Mouse (Mus musculus) megakaryocyte, embryonic 14.5 days (primary cell): ENCODE results near the gene Nudt14. TPM values are rescaled to one million over a fixed set of nuclear protein-coding genes. Genes with fewer than 3 reads are reported as not detected.
A peak's percentile ranks its signal among the peaks of the same experiment; 100 is the strongest.

Experiments used
- H3K27me3 ChIP-seq: replicated peaks from 2 replicates; pipeline ENCODE3; 2012; ENCODE audit warnings: inconsistent platforms
- H3K36me3 ChIP-seq: replicated peaks from 2 replicates; pipeline ENCODE3; 2012; ENCODE audit warnings: low read length, inconsistent platforms, mixed read lengths
- H3K4me1 ChIP-seq: 2 replicates; pipeline ENCODE4 v1.6.1; 2012; ENCODE audit warnings: inconsistent platforms
- H3K4me3 ChIP-seq: replicated peaks from 2 replicates; pipeline ENCODE3; 2012; ENCODE audit warnings: moderate library complexity, mild to moderate bottlenecking, inconsistent platforms
- H3K9me3 ChIP-seq: 2 replicates; pipeline ENCODE4 v1.6.1; 2012; ENCODE audit warnings: inconsistent platforms
- FLI1 ChIP-seq: IDR thresholded peaks from 2 replicates; pipeline ENCODE4 v1.6.1; 2012; ENCODE audit warnings: low read length, inconsistent platforms, mixed read lengths
- GATA1 ChIP-seq: IDR thresholded peaks from 3 replicates; pipeline ENCODE4 v1.6.1; 2012; ENCODE audit warnings: mixed read lengths, low read length, inconsistent platforms, borderline replicate concordance
- polyA plus RNA-seq: library from polyadenylated mRNA; stranded (reverse); fragments of >175 nt; gene quantifications from 2 replicates; pipeline ENCODE4 v1.2.3, GENCODE M21; 2012; ENCODE audit warnings: low replicate concordance; ENCODE audit not compliant: insufficient read depth

Gene Nudt14
- polyA plus RNA-seq, 1 experiment, result 42.5 TPM

DNA sequence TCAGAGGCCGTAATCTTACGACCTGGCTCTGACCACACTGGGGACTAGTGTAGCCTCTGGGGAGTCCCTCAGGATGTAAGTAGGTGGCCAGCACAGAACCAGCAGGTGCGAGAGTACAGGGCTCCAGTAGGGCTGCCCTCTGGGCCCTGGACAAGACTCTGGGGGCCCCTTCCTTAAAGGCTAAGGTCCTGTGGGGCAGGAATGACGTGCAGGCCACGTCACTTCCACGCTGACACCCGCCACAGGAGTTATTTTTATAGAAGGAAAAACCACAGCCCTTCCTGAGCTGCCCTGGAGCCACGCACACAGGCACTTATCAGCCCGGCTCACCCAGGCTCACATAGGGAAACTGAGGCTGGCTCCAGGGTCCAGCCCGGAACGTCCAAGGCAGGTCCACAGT, 24.4 kb downstream of the Nudt14 start:
- Histone ChIP-seq H3K27me3 (peaks cover 23% of the 10 kb centered on the region), H3K4me3 (peak overlapping the region; percentile 83), H3K4me1 (peaks cover 93% of the 10 kb centered on the region), H3K9me3 (no peaks in the 10 kb centered on the region), H3K36me3 (peaks cover 68% of the 10 kb centered on the region)
- no peak for TF ChIP-seq FLI1

DNA sequence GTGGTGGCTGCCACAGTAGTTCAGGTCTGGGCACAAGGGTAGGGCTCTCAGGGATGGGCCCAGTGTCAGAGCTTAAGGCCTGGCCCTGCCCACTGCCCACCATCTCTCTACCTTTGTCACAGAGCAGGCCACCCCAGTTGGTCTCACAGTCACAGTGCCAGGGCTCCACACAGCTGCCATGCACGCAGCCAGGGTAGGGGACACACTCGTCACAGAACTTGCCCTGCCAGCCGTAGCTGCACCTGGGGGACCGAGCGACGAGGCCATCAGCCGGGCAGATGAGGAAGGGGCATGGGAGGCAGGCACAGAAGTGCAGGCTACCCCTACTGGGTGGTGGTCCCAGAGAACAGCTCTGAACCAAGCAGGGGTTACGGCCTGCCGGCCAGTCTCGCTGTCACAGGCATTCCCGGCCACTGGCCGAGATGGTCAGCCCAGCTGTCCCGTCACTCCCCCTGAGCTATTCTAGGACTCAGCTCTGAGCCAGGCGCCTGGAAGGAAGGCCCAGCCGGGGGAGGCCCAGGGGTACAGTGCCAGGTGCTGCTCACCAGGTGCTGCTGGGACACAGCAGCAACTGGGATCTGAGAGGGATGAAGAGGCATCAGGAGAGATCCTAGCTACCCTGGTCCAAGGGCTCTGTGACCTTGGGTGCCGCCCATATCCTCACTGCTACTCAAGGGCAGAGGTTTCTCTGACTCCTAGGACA, 25.1 kb downstream of the Nudt14 start:
- Histone ChIP-seq H3K4me1 (peaks cover 91% of the 10 kb centered on the region), H3K36me3 (peaks cover 72% of the 10 kb centered on the region), H3K4me3 (peak overlapping the region; percentile 83), H3K9me3 (no peaks in the 10 kb centered on the region), H3K27me3 (peaks cover 25% of the 10 kb centered on the region)
- TF ChIP-seq FLI1 (no peak), GATA1 (no peak)

DNA sequence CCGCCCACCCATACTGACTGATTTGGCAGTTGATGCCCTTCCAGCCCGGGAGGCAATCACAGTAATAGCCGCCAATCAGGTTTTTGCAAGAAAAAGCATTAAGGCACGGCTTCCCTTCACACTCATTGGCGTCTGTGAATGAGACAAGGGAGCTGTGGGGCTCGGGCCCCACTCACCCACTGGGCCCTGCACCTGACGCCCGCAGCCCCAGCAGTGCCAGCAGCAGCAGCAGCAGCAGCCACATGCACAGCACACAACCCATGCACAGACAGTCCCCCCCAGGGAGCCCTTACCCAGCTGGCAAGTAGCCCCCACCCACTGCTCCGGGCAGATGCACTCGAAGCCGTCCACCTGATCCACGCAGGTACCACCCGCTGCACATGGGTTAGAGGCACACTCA, 26.3 kb downstream of the Nudt14 start:
- Histone ChIP-seq H3K9me3 (no peaks in the 10 kb centered on the region), H3K27me3 (peaks cover 26% of the 10 kb centered on the region), H3K4me3 (no peak overlapping the region), H3K4me1 (peaks cover 93% of the 10 kb centered on the region), H3K36me3 (peaks cover 74% of the 10 kb centered on the region)
- TF ChIP-seq GATA1, result no peak
- TF ChIP-seq FLI1, result no peak

DNA sequence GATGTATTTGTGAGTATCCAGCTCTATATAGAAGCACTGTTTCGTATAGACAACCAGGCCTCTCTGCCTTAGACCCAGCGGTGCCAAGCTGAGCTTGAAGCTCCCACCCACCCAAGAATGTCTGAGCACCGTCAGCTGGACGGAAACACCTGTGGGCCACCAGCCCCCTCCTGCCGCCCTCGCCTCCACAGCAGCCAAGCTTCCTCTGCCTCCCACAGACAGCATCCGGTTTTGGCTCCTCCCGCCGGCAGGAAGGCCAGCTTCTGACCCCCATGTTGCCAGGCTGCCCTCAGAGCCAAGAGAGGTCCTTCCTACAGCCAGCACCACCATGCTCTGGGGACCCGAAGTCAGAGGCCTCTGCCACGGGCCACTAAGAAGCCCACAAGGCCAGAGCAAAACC, 27.4 kb downstream of the Nudt14 start:
- Histone ChIP-seq H3K9me3 (no peaks in the 10 kb centered on the region), H3K4me1 (peaks cover 93% of the 10 kb centered on the region)
- TF ChIP-seq GATA1 (no peak), FLI1 (no peak)

DNA sequence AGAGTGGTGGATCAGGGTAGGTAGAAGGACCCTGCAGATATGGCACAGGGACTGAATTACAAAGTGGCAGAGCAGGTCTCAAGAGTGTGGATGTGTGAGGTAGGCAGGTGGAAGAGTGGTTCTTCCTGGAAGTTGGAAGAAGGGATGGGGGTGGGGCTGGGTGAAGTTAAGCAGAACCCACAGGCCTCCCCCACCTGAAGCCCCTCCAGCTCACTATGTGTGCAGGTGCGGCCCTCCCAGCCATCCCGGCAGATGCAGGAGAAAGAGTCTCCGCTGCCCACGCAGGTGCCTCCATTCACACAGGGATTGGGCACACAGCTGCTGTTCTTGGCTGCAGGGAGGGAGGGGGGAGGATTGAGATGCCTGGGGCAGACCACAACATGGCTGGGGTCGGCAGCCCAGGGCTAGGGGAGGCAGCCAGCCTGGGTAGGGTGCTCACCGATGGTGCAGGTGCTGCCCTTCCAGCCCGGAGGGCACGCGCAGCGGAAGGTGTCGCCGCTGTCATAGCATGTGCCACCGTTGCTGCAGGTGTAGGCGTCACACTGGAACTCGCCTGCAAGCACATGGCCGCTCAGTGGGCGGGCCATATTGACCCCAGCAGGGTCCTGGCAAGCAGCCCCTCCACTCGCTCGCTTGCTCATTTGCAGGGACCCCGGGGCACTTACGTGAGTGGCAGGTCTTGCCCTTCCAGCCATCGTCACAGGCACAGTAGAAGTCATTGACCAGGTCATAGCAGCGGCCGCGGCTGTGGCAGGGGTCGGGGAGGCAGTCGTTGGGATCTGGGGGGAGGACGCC, 28.8 kb downstream of the Nudt14 start:
- peaks cover 88% of the 10 kb centered on the region for H3K36me3 ChIP-seq
- H3K27me3 ChIP-seq, result peaks cover 27% of the 10 kb centered on the region
- no peak for TF ChIP-seq GATA1
- H3K9me3 ChIP-seq, result no peaks in the 10 kb centered on the region
- peak overlapping the region; percentile 33 for H3K4me3 ChIP-seq
- peaks cover 84% of the 10 kb centered on the region for H3K4me1 ChIP-seq

More for the DNA sequence above, 27.4 kb downstream of the Nudt14 start:
- Histone ChIP-seq H3K27me3 (peaks cover 28% of the 10 kb centered on the region), H3K4me3 (peak overlapping the region; percentile 46), H3K36me3 (peaks cover 74% of the 10 kb centered on the region)

DNA sequence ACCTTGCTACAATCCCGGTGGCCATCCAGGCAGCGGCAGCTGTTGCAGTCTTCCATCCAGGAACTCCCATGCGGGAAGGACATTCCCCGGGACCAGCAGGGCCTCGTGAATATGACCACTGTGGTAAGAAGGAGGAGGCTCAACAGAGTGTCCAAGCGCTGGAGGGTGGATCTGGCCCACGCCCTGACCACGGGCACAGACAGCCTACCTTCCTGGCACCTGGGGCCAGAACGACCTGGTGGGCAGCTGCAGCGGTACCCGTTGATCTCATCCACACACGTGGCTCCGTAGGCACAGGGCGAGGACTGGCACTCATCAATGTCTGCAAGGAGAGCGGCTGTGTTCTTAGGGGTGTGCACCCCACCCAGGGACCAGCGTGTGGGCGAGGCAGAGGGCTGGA, 30.2 kb downstream of the Nudt14 start:
- Histone ChIP-seq H3K27me3 (peaks cover 28% of the 10 kb centered on the region), H3K4me1 (peaks cover 71% of the 10 kb centered on the region), H3K36me3 (peaks cover 97% of the 10 kb centered on the region), H3K9me3 (no peaks in the 10 kb centered on the region), H3K4me3 (no peak overlapping the region)
- no peak for TF ChIP-seq GATA1
- no peak for TF ChIP-seq FLI1

DNA sequence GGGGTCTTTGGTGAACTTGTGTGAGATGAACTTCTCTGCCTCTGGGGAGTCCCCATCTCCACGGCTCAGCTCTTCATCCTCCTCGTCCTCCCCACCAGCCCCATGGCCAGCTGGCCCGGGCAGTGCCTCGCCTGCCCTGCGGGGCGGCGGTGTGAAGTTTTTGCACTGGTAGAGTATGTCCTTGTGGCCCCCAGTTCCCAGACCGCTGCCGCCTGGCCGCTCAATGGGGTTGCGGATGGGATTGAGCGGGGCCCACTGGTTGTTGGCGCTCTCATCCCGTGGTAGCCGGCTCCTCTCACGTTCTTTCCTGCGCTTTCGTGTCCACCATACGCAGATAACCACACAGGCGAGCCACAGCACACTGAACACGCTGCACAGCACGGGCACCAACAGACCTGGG, 32.9 kb downstream of the Nudt14 start:
- no peak for TF ChIP-seq GATA1
- no peak for TF ChIP-seq FLI1
- Histone ChIP-seq H3K4me3 (no peak overlapping the region), H3K36me3 (peaks cover 90% of the 10 kb centered on the region)

DNA sequence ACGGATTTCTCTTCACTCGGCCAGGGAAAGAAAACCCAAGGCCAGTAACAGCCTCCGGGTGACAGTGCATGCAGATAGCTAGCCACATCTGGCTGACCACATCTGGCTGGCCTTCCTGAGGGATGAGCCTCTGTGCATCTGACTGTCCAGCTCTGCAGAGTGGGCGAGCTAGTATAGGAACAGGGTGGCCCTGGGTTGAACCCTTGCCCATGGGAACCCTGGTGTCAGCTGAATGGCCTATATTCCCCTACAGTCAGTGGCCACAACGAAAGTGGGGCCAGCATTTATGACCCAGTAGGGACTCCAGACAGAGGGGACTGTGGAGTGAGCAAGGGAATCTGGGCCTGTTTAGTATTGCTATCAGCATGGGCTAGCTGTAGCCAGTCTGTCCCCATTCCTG, 36.9 kb downstream of the Nudt14 start:
- TF ChIP-seq GATA1, result no peak
- TF ChIP-seq FLI1, result no peak
- Histone ChIP-seq H3K36me3 (peaks cover 50% of the 10 kb centered on the region), H3K4me1 (peaks cover 42% of the 10 kb centered on the region), H3K9me3 (no peaks in the 10 kb centered on the region), H3K27me3 (peaks cover 64% of the 10 kb centered on the region), H3K4me3 (peak overlapping the region; percentile 72)

More for the DNA sequence above, 32.9 kb downstream of the Nudt14 start:
- H3K27me3 ChIP-seq, result peaks cover 51% of the 10 kb centered on the region
- peaks cover 68% of the 10 kb centered on the region for H3K4me1 ChIP-seq
- no peaks in the 10 kb centered on the region for H3K9me3 ChIP-seq

DNA sequence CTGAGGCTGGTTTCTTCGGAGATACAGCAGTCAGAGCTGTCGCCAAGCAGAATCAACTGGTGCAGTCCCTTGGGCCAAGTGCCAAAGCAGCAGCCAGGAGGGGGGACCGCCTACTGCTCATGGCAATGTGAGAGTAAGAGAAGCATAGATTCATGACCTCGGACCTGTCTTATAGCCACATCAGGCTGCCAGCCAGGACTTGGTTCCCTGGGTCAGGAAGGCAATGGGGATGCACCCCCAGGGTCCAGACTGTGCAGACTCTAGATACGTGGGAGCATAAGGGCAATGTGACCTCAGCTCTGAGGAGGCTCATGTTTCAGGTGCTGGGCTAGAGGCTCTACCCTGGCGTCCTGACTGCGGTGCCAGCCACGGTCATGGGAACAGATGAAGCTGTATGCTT, 38.0 kb downstream of the Nudt14 start:
- Histone ChIP-seq H3K4me1 (peaks cover 34% of the 10 kb centered on the region), H3K27me3 (peaks cover 61% of the 10 kb centered on the region), H3K4me3 (no peak overlapping the region), H3K9me3 (no peaks in the 10 kb centered on the region), H3K36me3 (peaks cover 40% of the 10 kb centered on the region)
- TF ChIP-seq FLI1, result no peak
- no peak for TF ChIP-seq GATA1

DNA sequence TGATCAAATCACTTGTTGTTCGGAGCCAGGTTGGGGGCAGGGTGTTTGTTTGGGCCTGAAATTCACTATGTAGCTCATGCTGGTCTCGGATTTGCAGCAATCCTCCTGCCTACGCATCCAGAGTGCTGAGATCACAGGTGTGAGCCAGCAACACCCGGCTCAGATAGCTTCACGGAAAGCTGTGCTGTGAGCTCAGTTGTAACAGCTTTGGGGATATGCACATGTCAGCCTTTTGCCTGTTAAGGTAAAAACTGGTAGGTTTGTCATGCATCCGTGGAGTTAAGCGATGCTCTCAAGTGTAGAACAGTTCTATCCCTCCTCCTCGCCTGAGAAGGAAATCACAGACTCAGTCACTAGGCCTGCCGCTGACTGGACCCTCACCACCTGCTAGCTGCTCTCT, 41.3 kb downstream of the Nudt14 start:
- Histone ChIP-seq H3K27me3 (peaks cover 63% of the 10 kb centered on the region), H3K4me3 (no peak overlapping the region), H3K36me3 (peaks cover 11% of the 10 kb centered on the region), H3K4me1 (peaks cover 47% of the 10 kb centered on the region), H3K9me3 (no peaks in the 10 kb centered on the region)
- TF ChIP-seq FLI1, result no peak
- no peak for TF ChIP-seq GATA1
